Mouse (Mus musculus): ENCODE results near the gene Il6ra. TPM values are rescaled to one million over a fixed set of nuclear protein-coding genes. Genes with fewer than 3 reads are reported as not detected.

Gene Il6ra
- polyA plus RNA-seq, 1 experiment from 2014 or later = 0.37 TPM

DNA sequence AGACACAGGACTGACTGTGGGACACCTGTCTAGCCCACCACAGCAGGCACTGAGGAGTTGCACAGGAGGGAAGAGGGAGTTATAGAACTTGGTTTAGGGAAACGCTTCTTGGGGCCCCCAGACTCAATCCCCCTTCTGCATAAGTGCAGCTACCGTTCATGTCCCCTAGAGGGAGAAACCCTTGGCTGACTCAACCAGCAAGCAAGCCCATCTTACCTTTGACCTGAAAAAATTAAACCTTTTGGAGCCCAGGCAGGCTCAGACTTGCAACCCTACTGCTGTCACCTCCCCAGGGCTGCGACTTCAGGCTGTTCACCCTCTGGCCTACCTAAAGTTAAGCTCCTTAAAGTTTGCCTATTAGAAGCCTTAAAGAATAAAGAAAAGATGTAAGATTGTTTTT is 4.4 kb upstream of the Il6ra start:
- ATAC-seq = no peak
- Histone ChIP-seq H3K4me1 (ENCODE audit: control insufficient read depth, insufficient read depth, low read length) (no peaks in the 10 kb centered on the region), H3K36me3 (ENCODE audit: control insufficient read depth, insufficient read depth, low read length) (no peaks in the 10 kb centered on the region), H3K9ac (ENCODE audit: low read length) (no peak overlapping the region), H3K4me3 (ENCODE audit: low read depth, low read length) (no peak overlapping the region), H3K4me2 (ENCODE audit: low read length) (no peak overlapping the region), H3K27ac (ENCODE audit: low read depth, low read length) (no peak overlapping the region), H3K27me3 (replicated peaks; ENCODE audit: control insufficient read depth, insufficient read depth, low read length) (peaks cover 9% of the 10 kb centered on the region), H3K9me3 (replicated peaks; ENCODE audit: control insufficient read depth, low read length) (no peaks in the 10 kb centered on the region)
- 52% methylated on average over 3 of the region's 3 CpGs for WGBS
- no peak for DNase-seq (ENCODE audit: low spot score)

DNA sequence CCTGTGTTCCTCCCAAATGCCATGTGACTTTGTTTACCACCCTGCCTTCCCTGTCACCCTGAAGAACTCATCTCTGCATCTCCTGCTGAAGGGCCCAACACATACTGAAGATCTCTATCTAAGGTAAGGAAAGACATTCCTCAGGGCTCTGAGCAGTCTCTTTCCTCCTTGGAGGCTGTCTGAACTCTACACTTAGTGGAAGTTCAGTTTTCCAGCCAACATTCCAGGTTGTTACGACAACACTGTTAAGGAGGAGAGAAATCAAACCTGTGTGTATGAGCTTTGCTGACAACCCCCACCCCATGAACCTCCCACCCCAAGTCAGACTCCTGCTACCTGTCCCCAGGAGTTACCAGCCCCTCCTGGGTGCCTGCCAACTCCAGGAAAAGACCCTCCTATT is 3.6 kb upstream of the Il6ra start:
- Histone ChIP-seq H3K9me3 (replicated peaks; ENCODE audit: control insufficient read depth, low read length) (no peaks in the 10 kb centered on the region), H3K27me3 (replicated peaks; ENCODE audit: control insufficient read depth, insufficient read depth, low read length) (peaks cover 13% of the 10 kb centered on the region), H3K4me2 (ENCODE audit: low read length) (no peak overlapping the region), H3K9ac (ENCODE audit: low read length) (no peak overlapping the region), H3K27ac (ENCODE audit: low read depth, low read length) (no peak overlapping the region), H3K4me3 (ENCODE audit: low read depth, low read length) (no peak overlapping the region), H3K36me3 (ENCODE audit: control insufficient read depth, insufficient read depth, low read length) (no peaks in the 10 kb centered on the region), H3K4me1 (ENCODE audit: control insufficient read depth, insufficient read depth, low read length) (no peaks in the 10 kb centered on the region)
- DNase-seq (ENCODE audit: low spot score) = no peak
- 82% methylated on average over 1 of the region's 1 CpGs for WGBS
- no peak for ATAC-seq

DNA sequence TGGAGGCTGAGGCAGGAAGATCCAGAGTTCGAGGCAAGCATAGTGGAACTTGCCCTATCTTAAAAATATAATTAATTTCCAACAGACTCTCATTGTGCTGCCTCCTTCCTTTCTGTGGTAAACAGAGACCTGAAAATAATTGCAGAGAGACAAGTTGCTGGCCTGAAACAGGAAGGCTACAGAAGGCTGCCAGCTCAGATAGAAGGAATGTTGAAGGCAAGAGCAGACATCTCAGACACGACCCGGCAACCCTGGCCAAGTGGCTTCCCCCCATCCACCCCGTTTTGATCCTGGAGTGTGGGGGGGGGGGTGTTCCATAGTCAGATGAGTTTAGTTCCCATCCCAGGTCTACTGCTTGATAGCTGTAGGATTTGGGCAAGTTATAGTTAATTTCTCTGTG is 1.7 kb upstream of the Il6ra start:
- Histone ChIP-seq H3K4me1 (ENCODE audit: control insufficient read depth, insufficient read depth, low read length) (no peaks in the 10 kb centered on the region), H3K36me3 (ENCODE audit: control insufficient read depth, insufficient read depth, low read length) (no peaks in the 10 kb centered on the region), H3K27me3 (replicated peaks; ENCODE audit: control insufficient read depth, insufficient read depth, low read length) (peaks cover 20% of the 10 kb centered on the region), H3K4me2 (ENCODE audit: low read length) (no peak overlapping the region), H3K9me3 (replicated peaks; ENCODE audit: control insufficient read depth, low read length) (no peaks in the 10 kb centered on the region), H3K9ac (ENCODE audit: low read length) (no peak overlapping the region), H3K27ac (ENCODE audit: low read depth, low read length) (no peak overlapping the region), H3K4me3 (ENCODE audit: low read depth, low read length) (no peak overlapping the region)
- DNase-seq (ENCODE audit: low spot score) = no peak
- WGBS = 80% methylated on average over 4 of the region's 4 CpGs
- no peak for ATAC-seq

GRCm38 (mm10) chr3:89912108-89912542 is 871 bp downstream of the Il6ra start:
- no peak for DNase-seq (ENCODE audit: low spot score)
- H3K4me3 ChIP-seq (ENCODE audit: low read depth, low read length) = no peak overlapping the region
- no peak overlapping the region for H3K9ac ChIP-seq (ENCODE audit: low read length)
- H3K9me3 ChIP-seq (replicated peaks; ENCODE audit: control insufficient read depth, low read length) = no peaks in the 10 kb centered on the region
- H3K36me3 ChIP-seq (ENCODE audit: control insufficient read depth, insufficient read depth, low read length) = no peaks in the 10 kb centered on the region
- H3K4me1 ChIP-seq (ENCODE audit: control insufficient read depth, insufficient read depth, low read length) = no peaks in the 10 kb centered on the region
- ATAC-seq = no peak
- peak overlapping the region; percentile 96 for H3K4me2 ChIP-seq (ENCODE audit: low read length)
- no peak overlapping the region for H3K27ac ChIP-seq (ENCODE audit: low read depth, low read length)
- H3K27me3 ChIP-seq (replicated peaks; ENCODE audit: control insufficient read depth, insufficient read depth, low read length) = peaks cover 20% of the 10 kb centered on the region
- 40% methylated on average over 6 of the region's 6 CpGs for WGBS

DNA sequence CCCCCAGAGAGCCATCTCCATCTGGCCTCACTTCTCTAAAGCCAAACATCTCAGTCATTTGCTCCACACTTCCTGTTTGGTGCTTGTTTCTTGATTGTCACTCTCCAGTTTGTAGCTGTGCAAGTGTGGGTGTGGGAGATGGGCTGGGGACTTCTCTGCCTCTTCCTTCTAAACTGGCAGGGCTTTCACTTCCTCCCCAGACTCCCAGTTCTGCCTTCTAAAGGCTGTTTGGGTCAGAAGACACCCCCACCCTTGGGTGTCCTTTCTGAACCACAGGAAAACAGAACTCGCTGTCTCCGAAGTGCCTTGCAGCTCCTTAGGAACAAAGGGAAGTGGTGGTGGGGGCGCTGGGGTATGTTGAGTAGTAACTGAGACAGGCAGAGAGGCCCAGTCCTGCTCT is 1.8 kb downstream of the Il6ra start:
- Histone ChIP-seq H3K4me3 (ENCODE audit: low read depth, low read length) (no peak overlapping the region), H3K9ac (ENCODE audit: low read length) (no peak overlapping the region), H3K9me3 (replicated peaks; ENCODE audit: control insufficient read depth, low read length) (no peaks in the 10 kb centered on the region), H3K27ac (ENCODE audit: low read depth, low read length) (no peak overlapping the region), H3K36me3 (ENCODE audit: control insufficient read depth, insufficient read depth, low read length) (no peaks in the 10 kb centered on the region), H3K4me1 (ENCODE audit: control insufficient read depth, insufficient read depth, low read length) (no peaks in the 10 kb centered on the region), H3K4me2 (ENCODE audit: low read length) (no peak overlapping the region), H3K27me3 (replicated peaks; ENCODE audit: control insufficient read depth, insufficient read depth, low read length) (peaks cover 20% of the 10 kb centered on the region)
- no peak for ATAC-seq
- no peak for DNase-seq (ENCODE audit: low spot score)
- 77% methylated on average over 3 of the region's 3 CpGs for WGBS

- Histone ChIP-seq H3K9ac (ENCODE audit: low read length) (no peak overlapping the region), H3K4me3 (ENCODE audit: low read depth, low read length) (no peak overlapping the region), H3K36me3 (ENCODE audit: control insufficient read depth, insufficient read depth, low read length) (no peaks in the 10 kb centered on the region), H3K4me1 (ENCODE audit: control insufficient read depth, insufficient read depth, low read length) (no peaks in the 10 kb centered on the region), H3K4me2 (ENCODE audit: low read length) (no peak overlapping the region), H3K9me3 (replicated peaks; ENCODE audit: control insufficient read depth, low read length) (no peaks in the 10 kb centered on the region), H3K27me3 (replicated peaks; ENCODE audit: control insufficient read depth, insufficient read depth, low read length) (peaks cover 20% of the 10 kb centered on the region), H3K27ac (ENCODE audit: low read depth, low read length) (no peak overlapping the region)
- no peak for DNase-seq (ENCODE audit: low spot score)
- ATAC-seq = no peak
- 73% methylated on average over 5 of the region's 5 CpGs for WGBS
These were observed 3.1 kb downstream of the Il6ra start for GRCm38 (mm10) chr3:89909703-89910542.

GRCm38 (mm10) chr3:89908836-89909235 is 4.2 kb downstream of the Il6ra start:
- no peaks in the 10 kb centered on the region for H3K4me1 ChIP-seq (ENCODE audit: control insufficient read depth, insufficient read depth, low read length)
- no peak overlapping the region for H3K27ac ChIP-seq (ENCODE audit: low read depth, low read length)
- peaks cover 13% of the 10 kb centered on the region for H3K27me3 ChIP-seq (replicated peaks; ENCODE audit: control insufficient read depth, insufficient read depth, low read length)
- no peaks in the 10 kb centered on the region for H3K9me3 ChIP-seq (replicated peaks; ENCODE audit: control insufficient read depth, low read length)
- H3K36me3 ChIP-seq (ENCODE audit: control insufficient read depth, insufficient read depth, low read length) = no peaks in the 10 kb centered on the region
- no peak overlapping the region for H3K4me3 ChIP-seq (ENCODE audit: low read depth, low read length)
- DNase-seq (ENCODE audit: low spot score) (no peak), ATAC-seq (no peak)
- no peak overlapping the region for H3K9ac ChIP-seq (ENCODE audit: low read length)
- no peak overlapping the region for H3K4me2 ChIP-seq (ENCODE audit: low read length)
- WGBS = 86% methylated on average over 6 of the region's 6 CpGs

- no peaks in the 10 kb centered on the region for H3K9me3 ChIP-seq (replicated peaks; ENCODE audit: control insufficient read depth, low read length)
- H3K4me3 ChIP-seq (ENCODE audit: low read depth, low read length) = no peak overlapping the region
- DNase-seq (ENCODE audit: low spot score) = no peak
- no peak overlapping the region for H3K9ac ChIP-seq (ENCODE audit: low read length)
- H3K4me1 ChIP-seq (ENCODE audit: control insufficient read depth, insufficient read depth, low read length) = no peaks in the 10 kb centered on the region
- H3K4me2 ChIP-seq (ENCODE audit: low read length) = no peak overlapping the region
- WGBS = 88% methylated on average over 3 of the region's 3 CpGs
- H3K27ac ChIP-seq (ENCODE audit: low read depth, low read length) = no peak overlapping the region
- H3K27me3 ChIP-seq (replicated peaks; ENCODE audit: control insufficient read depth, insufficient read depth, low read length) = peaks cover 13% of the 10 kb centered on the region
- no peaks in the 10 kb centered on the region for H3K36me3 ChIP-seq (ENCODE audit: control insufficient read depth, insufficient read depth, low read length)
- ATAC-seq = no peak
These were observed 5.2 kb downstream of the Il6ra start for GRCm38 (mm10) chr3:89907846-89908245.

DNA sequence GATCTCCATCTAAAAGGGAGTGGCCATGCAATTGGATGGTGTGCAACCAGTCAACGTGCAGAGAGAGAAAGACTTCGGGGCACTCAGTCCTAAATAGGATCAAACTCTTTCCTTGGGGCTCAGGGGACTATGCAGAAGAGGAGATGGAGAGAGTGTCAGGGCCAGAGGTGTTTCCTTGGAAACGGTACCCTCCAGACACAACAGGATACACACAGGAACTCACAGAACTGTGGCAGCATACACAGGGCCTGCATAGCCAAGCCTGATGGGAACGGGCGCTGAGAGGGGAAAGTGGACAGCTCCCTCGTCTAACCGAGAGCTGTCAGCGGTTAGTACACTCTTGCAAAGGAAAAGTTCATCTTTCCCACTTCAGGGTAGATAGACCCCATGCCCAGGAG is 13.5 kb downstream of the Il6ra start:
- Histone ChIP-seq H3K27me3 (replicated peaks; ENCODE audit: control insufficient read depth, insufficient read depth, low read length) (no peaks in the 10 kb centered on the region), H3K4me3 (ENCODE audit: low read depth, low read length) (no peak overlapping the region), H3K9me3 (replicated peaks; ENCODE audit: control insufficient read depth, low read length) (no peaks in the 10 kb centered on the region), H3K27ac (ENCODE audit: low read depth, low read length) (no peak overlapping the region), H3K9ac (ENCODE audit: low read length) (no peak overlapping the region), H3K4me1 (ENCODE audit: control insufficient read depth, insufficient read depth, low read length) (no peaks in the 10 kb centered on the region), H3K36me3 (ENCODE audit: control insufficient read depth, insufficient read depth, low read length) (no peaks in the 10 kb centered on the region), H3K4me2 (ENCODE audit: low read length) (no peak overlapping the region)
- no peak for DNase-seq (ENCODE audit: low spot score)
- WGBS = 75% methylated on average over 8 of the region's 8 CpGs
- ATAC-seq = no peak

Data from forebrain, embryonic 14.5 days (tissue).